Mouse (Mus musculus): ENCODE measurements around the gene Stxbp3. TPM values are rescaled to one million over a fixed set of nuclear protein-coding genes. Genes with fewer than 3 reads are reported as not detected.

The Stxbp3 gene
- total and polyA plus RNA-seq, 3 experiments = 15.9 to 32.2 TPM; not detected in 1

DNA sequence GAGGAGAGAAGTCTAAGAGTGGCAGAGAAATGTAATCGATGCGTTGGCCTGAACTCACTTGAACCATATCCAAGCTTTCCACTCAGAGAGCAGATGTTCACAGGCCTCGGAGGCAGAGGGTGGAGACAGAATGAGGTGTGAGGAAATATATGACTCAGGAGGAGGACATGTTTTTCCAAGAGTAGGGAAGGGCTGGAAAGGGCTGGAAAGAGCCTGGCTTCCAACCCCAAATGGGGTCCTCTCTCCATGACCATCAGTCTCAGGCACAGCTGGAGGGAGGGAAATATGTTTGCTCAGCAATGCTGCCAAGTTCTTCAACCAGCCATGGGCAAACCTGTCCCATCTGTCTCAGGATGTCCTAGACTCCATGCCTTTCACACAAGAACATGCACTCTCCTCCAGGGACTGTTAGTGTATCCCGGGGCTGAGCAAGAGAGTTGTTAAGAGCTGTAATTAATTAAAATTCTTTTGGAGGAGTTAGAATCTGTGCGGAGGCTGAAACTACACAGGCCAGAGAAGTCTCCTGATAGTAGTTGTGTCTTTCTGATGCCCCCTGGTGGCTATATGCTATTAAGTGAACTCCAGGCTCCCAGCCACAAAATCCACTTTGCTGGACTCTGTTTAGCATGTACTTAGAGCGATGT lies 69.5 kb downstream of the Stxbp3 start (continued):
- TF ChIP-seq CTCF (IDR thresholded peaks at IDR 0.05 in 2 of 3, conservative IDR thresholded peaks at IDR 0.05 in 1 of 3; ENCODE audit: control insufficient read depth in 1 of 3, insufficient read depth in 1 of 3, low read depth in 2 of 3, low read length in 3 of 3, poor library complexity in 1 of 3, severe bottlenecking in 1 of 3) (peak; percentile 60 to 95 (median 66)), TBP (IDR thresholded peaks at IDR 0.05; ENCODE audit: low read depth, low read length) (no peak), JUND (IDR thresholded peaks at IDR 0.05; ENCODE audit: low read depth, low read length) (0 out of 2 replicates have a peak, but pooled peaks have one; percentile 16), ZC3H11A (IDR thresholded peaks at IDR 0.05; ENCODE audit: low read depth, low read length) (peak; percentile 95), TAL1 (IDR thresholded peaks at IDR 0.05; ENCODE audit: low read length) (no peak), SIN3A (IDR thresholded peaks at IDR 0.05; ENCODE audit: low read length) (no peak), BHLHE40 (IDR thresholded peaks at IDR 0.05; ENCODE audit: borderline replicate concordance, low read depth, low read length) (no peak), NELFE (IDR thresholded peaks at IDR 0.05; ENCODE audit: low read depth, low read length) (no peak), RAD21 (IDR thresholded peaks at IDR 0.05; ENCODE audit: low read depth, low read length) (peak; percentile 92), GATA1 (IDR thresholded peaks at IDR 0.05; ENCODE audit: low read depth, low read length) (no peak), MEF2A (IDR thresholded peaks at IDR 0.05; ENCODE audit: extremely low read depth, insufficient replicate concordance, low read depth, low read length, poor library complexity, severe bottlenecking) (no peak), ETS1 (IDR thresholded peaks at IDR 0.05; ENCODE audit: low read depth, low read length) (no peak), MYB (IDR thresholded peaks at IDR 0.05; ENCODE audit: low read depth, low read length) (no peak), ZMIZ1 (IDR thresholded peaks at IDR 0.05; ENCODE audit: low read depth, low read length) (no peak), EP300 (IDR thresholded peaks at IDR 0.05; ENCODE audit: low read depth in 1 of 2, low read length in 2 of 2) (no peak), NRF1 (IDR thresholded peaks at IDR 0.05; ENCODE audit: insufficient read depth, low read depth, low read length, poor library complexity, severe bottlenecking) (no peak), POLR2AphosphoS5 (IDR thresholded peaks at IDR 0.05; ENCODE audit: borderline replicate concordance, low read depth, low read length) (no peak), SMC3 (IDR thresholded peaks at IDR 0.05; ENCODE audit: low read depth, low read length) (peak; percentile 100)

- Histone ChIP-seq H3K36me3 (ENCODE audit: control insufficient read depth in 1 of 2, insufficient read depth in 2 of 2, low read length in 2 of 2) (no peaks in the 10 kb centered on the region), H3K9ac (ENCODE audit: control insufficient read depth, low read depth, low read length, poor library complexity, severe bottlenecking) (no peak overlapping the region), H3K4me3 (ENCODE audit: control insufficient read depth in 1 of 2, insufficient read depth in 1 of 2, low read depth in 2 of 2, low read length in 2 of 2) (no peak overlapping the region), H3K4me1 (ENCODE audit: control insufficient read depth in 1 of 2, insufficient read depth in 2 of 2, low read length in 2 of 2) (0 out of 4 replicates have a peak, but pooled peaks cover 0 to 4% of the 10 kb centered on the region in 2 experiments), H3K27me3 (ENCODE audit: control insufficient read depth in 1 of 2, insufficient read depth in 2 of 2, low read length in 2 of 2) (no peaks in the 10 kb centered on the region), H3K79me2 (ENCODE audit: control insufficient read depth, insufficient read depth, low read length, poor library complexity) (no peaks in the 10 kb centered on the region), H3K9me3 (replicated peaks; ENCODE audit: insufficient read depth, low read length) (no peaks in the 10 kb centered on the region), H3K27ac (ENCODE audit: control insufficient read depth, low read depth, low read length) (no peak overlapping the region)
- TF ChIP-seq SIN3A (IDR thresholded peaks at IDR 0.05; ENCODE audit: low read length) (no peak), SMC3 (IDR thresholded peaks at IDR 0.05; ENCODE audit: low read depth, low read length) (no peak), JUND (IDR thresholded peaks at IDR 0.05; ENCODE audit: low read depth, low read length) (no peak), ELF1 (IDR thresholded peaks at IDR 0.05; ENCODE audit: low read depth, low read length) (no peak), RAD21 (IDR thresholded peaks at IDR 0.05; ENCODE audit: low read depth, low read length) (no peak), TCF12 (IDR thresholded peaks at IDR 0.05; ENCODE audit: low read depth, low read length) (no peak), GATA1 (IDR thresholded peaks at IDR 0.05; ENCODE audit: low read depth, low read length) (no peak), POLR2A (IDR thresholded peaks at IDR 0.05; ENCODE audit: control insufficient read depth in 1 of 2, insufficient read depth in 1 of 2, low read depth in 1 of 2, low read length in 2 of 2, poor library complexity in 1 of 2) (no peak), ZMIZ1 (IDR thresholded peaks at IDR 0.05; ENCODE audit: low read depth, low read length) (no peak), TAL1 (IDR thresholded peaks at IDR 0.05; ENCODE audit: low read length) (no peak), ZC3H11A (IDR thresholded peaks at IDR 0.05; ENCODE audit: low read depth, low read length) (no peak)
- DNase-seq (ENCODE audit: low read depth, low spot score) = no peak
Observed at GRCm38 (mm10) chr3:108769547-108769946, 70.8 kb downstream of the Stxbp3 start.
